Mouse (Mus musculus) skeletal muscle tissue, adult 2 months (tissue): ENCODE results near the gene Rbms1.

Source experiments
- DNase-seq: peaks from one replicate; pipeline ENCODE4 v3.0.0-alpha.2; 2012; ENCODE audit warnings: low read depth, low spot score

Gene Rbms1

GRCm38 (mm10) chr2:60962671-60963421 is at the start of gene Rbms1:
Rbms1 (minus strand) TSS chr2:60963192.
- peak; percentile 76 for DNase-seq

GRCm38 (mm10) chr2:61012249-61012828 is 49.3 kb upstream of the Rbms1 start:
- no peak for DNase-seq

- DNase-seq, result no peak
These were observed 23.3 kb upstream of the Rbms1 start for GRCm38 (mm10) chr2:60986286-60986685.

- no peak for DNase-seq
These were observed 15.7 kb upstream of the Rbms1 start for GRCm38 (mm10) chr2:60978538-60979313.

GRCm38 (mm10) chr2:60972189-60972814 is 9.3 kb upstream of the Rbms1 start:
- no peak for DNase-seq

GRCm38 (mm10) chr2:60963616-60964015 is 624 bp upstream of the Rbms1 start:
- peak; percentile 18 for DNase-seq

- peak; percentile 60 for DNase-seq
These were observed 856 bp downstream of the Rbms1 start for GRCm38 (mm10) chr2:60962001-60962670.

- DNase-seq, result no peak
These were observed 1.7 kb downstream of the Rbms1 start for GRCm38 (mm10) chr2:60961281-60961680.

GRCm38 (mm10) chr2:60948241-60948640 is 14.8 kb downstream of the Rbms1 start:
- DNase-seq, result no peak

GRCm38 (mm10) chr2:60947817-60948216 is 15.2 kb downstream of the Rbms1 start:
- DNase-seq, result no peak

- DNase-seq, result no peak
These were observed 22.5 kb downstream of the Rbms1 start for GRCm38 (mm10) chr2:60940454-60940961.

- no peak for DNase-seq
These were observed 23.0 kb downstream of the Rbms1 start for GRCm38 (mm10) chr2:60939957-60940356.

- no peak for DNase-seq
These were observed 26.1 kb downstream of the Rbms1 start for GRCm38 (mm10) chr2:60936910-60937309.

- no peak for DNase-seq
These were observed 34.0 kb downstream of the Rbms1 start for GRCm38 (mm10) chr2:60928948-60929347.

- DNase-seq, result no peak
These were observed 34.9 kb downstream of the Rbms1 start for GRCm38 (mm10) chr2:60927906-60928775.

GRCm38 (mm10) chr2:60925063-60925462 is 37.9 kb downstream of the Rbms1 start:
- no peak for DNase-seq

- DNase-seq, result no peak
These were observed 39.0 kb downstream of the Rbms1 start for GRCm38 (mm10) chr2:60923756-60924544.

GRCm38 (mm10) chr2:60923111-60923510 is 39.9 kb downstream of the Rbms1 start:
- no peak for DNase-seq

GRCm38 (mm10) chr2:60922351-60922750 is 40.6 kb downstream of the Rbms1 start:
- DNase-seq, result no peak
